Mouse (Mus musculus) yolk sac, embryonic 10.5 days (tissue): ENCODE data around the gene Itsn1.

Experiments
- DNase-seq: peaks from one replicate; pipeline ENCODE4 v3.0.0-alpha.2; 2017; ENCODE audit warnings: low spot score

Itsn1 gene

DNA sequence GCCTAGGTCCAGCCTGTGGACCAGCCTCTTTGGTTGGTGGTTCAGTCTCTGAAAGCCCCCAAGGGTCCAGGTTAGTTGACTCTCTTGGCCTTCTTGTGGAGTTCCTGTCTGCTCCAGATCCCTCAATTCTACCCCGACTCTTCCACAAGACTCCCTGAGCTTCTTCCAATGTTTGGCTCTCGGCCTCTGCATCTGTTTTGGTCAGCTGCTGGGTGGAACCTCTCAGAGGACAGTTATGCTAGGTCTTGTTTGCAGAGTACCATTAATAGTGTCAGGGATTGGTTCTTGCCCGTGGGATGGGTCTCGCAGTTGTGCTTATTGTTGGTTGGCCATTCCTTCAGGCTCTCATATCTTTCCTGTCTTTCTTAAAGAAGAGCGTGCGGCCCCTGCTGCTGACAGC is 39.5 kb downstream of the Itsn1 start:
- DNase-seq = no peak

DNA sequence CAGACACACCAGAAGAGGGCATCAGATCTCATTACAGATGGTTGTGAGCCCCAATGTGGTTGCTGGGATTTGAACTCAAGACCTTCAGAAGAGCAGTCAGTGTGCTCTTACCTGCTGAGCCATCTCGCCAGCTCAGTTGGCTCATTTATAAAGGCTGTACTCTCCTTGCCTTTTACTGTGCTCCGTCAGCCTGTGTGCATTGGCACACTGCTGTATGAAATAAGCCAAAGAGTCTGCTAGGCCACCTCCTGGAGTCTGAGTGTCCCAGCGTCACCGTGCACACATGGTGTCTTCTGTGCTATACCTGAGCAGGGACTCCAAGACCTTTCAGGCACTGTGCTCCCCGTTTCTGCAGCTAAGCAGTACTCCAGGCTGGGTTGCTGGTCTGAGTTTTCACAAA is 40.8 kb downstream of the Itsn1 start:
- DNase-seq = no peak

GRCm38 (mm10) chr16:91770662-91771061 is 41.6 kb downstream of the Itsn1 start:
- DNase-seq = no peak

- no peak for DNase-seq
These were observed 42.3 kb downstream of the Itsn1 start for GRCm38 (mm10) chr16:91771334-91771733.

DNA sequence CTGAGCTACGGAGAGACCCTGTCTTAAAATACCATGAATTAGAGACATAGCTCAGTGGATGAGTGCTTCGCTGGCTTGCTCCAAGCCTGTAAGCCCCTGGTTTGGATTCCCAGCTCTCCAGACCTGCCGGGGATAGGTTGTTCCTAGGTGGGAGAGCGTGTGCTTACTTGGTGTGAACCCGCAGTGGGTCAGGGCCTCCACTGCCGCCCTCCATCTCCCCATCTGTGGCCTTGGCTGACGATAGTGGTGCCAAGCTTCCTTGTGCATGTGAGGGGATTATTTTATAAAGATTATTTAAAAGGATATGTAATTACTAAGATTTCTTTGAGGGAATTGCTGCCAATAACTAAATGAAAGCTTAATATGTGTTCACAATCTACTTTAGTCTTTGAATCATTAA is 43.5 kb downstream of the Itsn1 start:
- DNase-seq = no peak

- no peak for DNase-seq
These were observed 50.5 kb downstream of the Itsn1 start for GRCm38 (mm10) chr16:91779576-91779975.

DNA sequence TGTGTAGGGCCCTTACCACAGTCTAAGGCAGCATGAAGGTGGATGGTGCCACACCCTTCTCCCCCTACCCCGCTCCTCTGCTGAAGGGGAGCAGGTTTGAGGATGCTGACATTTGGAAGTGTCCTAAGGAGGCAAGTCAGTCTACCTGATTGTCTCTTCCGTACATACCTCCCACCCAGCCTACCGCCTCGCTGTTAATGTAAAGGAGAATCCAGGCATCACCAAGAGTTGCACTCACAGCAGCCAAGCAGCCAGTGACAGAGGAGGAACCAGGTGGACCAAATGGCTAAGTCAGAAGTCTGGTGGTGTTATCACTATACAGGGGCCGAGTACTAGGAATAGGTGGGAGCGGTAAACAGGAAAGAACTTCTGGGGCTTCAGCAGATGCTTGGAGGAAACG is 51.1 kb downstream of the Itsn1 start:
- no peak for DNase-seq

- DNase-seq = no peak
These were observed 51.7 kb downstream of the Itsn1 start for GRCm38 (mm10) chr16:91780826-91781225.

DNA sequence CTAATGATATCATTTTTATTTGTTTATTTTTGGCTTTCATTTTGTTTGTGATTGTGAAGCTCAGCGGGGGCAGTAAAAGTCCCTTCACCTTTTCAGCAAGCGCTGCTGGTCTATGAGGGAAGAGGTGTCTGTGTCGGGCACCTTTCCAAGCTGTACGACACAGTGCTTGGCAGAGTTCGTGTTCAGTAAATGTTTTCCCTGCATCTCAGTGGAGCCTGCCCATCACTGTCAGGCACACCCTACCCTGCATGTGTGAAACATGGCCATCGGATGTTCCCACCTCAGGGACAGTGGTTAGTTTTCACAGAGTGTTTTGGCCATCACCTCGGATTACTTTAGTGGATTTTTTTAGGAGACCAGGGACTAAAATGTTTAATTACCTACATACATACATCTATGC is 54.1 kb downstream of the Itsn1 start:
- no peak for DNase-seq

DNA sequence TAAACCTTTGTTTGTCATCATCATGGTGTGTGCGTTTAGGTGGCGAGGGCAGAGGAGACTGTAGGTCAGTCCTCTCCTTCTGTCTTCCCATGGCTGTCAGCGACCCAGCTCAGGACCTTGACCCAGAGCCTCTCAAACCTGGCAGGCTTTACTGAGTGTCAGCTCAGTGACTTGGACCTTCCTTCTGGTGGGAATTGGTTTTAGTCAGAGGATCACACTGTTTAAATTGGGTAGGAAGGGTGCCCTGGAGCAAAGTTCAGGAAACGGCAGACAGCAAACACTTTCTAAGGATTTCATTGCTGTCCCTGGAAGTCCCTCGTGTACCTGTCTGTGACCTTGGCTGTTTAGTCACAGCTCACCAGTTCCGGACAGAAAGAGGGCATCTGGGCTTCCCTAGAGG is 55.2 kb downstream of the Itsn1 start:
- DNase-seq = peak; percentile 53

- no peak for DNase-seq
These were observed 57.3 kb downstream of the Itsn1 start for GRCm38 (mm10) chr16:91786425-91786824.

- DNase-seq = peak; percentile 36
These were observed 60.6 kb downstream of the Itsn1 start for GRCm38 (mm10) chr16:91789728-91790127.

DNA sequence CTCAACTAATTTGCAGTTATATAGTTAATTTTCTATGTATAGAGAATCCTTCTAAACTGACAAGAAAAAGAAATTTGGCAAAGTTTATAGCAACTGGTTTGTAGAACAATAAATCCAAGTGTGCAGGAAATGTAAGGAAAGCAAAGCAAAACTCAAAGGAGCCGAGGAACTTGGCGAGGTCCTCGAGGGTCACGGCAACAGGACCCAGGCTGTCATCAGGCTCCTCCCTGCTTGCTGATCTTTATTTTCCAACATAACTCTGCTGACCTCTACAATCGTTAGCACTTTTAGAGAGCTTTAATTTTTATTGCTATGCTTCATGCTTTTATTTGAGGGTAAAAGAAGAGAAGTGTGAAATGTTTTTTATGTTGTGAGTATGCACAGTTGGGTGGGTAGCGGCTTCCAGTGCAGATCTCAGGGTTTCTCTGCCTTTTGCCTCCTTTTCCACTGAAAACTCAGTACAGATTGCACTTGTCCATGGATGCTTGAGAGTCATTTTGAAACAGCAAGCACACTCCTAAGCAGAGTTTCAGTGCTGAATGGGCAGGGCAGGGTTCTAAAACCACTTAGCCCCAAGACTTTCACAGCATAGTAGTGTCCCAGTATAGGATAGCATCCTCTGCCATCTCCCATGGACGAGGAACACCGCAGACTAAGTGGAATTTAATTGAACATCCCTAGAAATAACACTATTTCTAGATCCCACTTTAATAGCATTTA is 63.6 kb downstream of the Itsn1 start:
- no peak for DNase-seq

DNA sequence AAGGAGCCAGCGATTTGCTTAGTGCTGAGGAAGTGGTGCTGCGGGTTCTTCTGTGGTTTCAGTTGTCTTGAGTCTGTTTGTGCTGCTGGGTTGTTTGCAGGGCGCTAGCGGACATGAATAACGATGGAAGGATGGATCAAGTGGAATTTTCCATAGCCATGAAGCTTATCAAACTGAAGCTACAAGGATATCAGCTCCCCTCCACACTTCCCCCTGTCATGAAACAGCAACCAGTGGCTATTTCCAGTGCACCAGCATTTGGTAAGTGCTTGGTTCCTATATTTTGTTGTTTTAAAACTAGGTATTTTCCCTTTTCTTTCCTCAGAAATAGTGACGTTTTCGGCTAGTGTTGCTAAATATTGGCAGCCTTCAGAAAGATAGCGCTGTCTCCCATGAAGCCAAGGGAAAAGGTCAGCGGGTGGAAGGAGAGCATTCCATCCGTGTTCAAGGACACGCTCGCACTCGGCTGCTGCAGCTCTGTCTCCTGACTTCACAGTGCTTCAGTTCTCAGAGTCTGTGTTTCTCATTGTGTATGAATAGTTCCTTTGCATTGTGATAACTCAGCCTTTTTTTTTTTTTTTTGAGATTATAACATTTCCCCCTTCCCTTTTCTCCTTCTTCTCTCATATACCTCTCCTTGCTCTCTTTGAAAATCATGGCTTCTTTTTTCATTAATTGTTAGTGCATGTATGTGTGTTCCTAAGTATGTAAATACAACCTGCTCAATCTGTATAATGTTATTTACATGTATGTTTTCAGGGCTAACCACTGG is 64.6 kb downstream of the Itsn1 start:
- peak; percentile 32 for DNase-seq

- DNase-seq = no peak
These were observed 65.2 kb downstream of the Itsn1 start for GRCm38 (mm10) chr16:91794306-91794705.

- DNase-seq = peak; percentile 51
These were observed 66.0 kb downstream of the Itsn1 start for GRCm38 (mm10) chr16:91795044-91795443.

DNA sequence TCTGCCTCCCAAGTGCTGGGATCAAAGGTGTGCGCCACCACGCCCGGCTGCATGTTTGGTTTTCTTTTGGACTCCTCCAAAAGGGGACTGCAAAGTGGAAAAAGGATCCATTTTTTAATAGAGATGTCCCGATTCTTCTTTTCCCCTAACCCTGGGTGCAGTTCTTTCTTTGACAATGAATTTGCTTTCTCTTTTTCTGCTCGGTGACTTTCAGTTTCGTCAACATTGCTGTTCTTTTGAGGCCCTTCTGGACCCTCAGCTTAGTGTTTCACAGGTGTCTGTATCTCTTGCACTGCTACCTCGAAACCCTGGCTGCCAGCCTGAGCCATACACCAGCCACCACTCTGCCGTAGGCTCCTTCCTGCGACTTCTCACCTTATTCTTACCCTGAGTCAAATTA is 66.5 kb downstream of the Itsn1 start:
- no peak for DNase-seq

GRCm38 (mm10) chr16:91801426-91801825 is 72.3 kb downstream of the Itsn1 start:
- DNase-seq = no peak

- DNase-seq = no peak
These were observed 73.5 kb downstream of the Itsn1 start for GRCm38 (mm10) chr16:91802461-91803062.

- no peak for DNase-seq
These were observed 75.3 kb downstream of the Itsn1 start for GRCm38 (mm10) chr16:91804418-91804817.

DNA sequence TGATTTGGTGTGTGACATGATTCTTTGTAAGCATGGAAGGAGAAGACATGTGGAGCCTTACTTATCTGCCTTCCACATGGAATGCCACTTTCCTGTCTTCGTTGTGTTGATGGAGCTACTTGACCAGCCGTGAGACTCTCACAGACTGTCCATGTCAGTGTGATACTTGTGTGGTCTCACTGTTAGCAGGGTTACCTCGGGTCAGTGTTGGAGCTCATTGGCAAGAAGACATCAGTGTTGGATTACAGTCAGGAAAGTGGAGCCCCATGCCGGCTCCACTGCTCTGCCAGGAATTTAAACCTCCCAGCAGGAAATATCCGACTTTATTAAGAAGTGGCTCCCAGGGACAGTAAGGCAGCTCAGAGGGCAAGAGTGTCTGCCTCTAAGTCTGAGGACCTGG is 75.8 kb downstream of the Itsn1 start:
- DNase-seq = no peak

DNA sequence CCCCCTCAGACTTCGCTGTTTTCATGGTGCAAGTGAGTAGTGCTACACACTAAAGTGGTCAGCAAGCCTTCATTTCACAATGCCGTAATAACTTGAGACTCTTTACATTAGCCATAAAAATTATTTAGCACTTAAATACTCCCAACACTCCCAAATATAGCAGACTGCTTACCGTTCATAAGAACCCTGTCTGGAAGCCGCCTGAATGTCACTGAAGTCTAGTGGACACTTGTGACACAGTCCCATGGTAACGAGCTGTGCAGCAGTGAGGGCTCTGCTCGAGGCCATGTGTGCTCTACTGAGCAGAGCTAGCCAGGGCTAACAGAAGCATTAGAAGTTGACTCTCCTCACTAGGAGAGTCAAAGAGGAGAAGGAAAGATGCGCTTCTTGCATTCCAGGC is 81.2 kb downstream of the Itsn1 start:
- no peak for DNase-seq

DNA sequence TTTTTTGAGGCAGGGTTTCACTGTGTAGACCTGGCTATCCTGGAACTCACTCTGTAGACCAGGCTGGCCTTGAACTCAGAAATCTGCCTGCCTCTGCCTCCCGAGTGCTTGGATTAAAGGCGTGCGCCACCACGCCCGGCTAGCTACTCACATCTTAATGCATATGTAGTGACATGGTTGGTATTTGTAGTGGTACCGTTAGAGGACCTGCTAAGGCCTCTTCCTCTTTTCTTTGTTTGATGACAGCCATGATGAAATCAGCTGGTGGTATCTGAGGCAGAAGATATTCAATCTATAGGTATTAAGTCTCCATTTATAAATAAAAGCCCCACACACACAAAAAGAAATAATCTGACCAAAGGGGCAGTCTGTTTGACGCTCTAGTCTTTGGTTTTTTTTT is 82.3 kb downstream of the Itsn1 start:
- DNase-seq = no peak
